ENCODE assay signal across 8 mouse cellular contexts in the genomic region with DNA sequence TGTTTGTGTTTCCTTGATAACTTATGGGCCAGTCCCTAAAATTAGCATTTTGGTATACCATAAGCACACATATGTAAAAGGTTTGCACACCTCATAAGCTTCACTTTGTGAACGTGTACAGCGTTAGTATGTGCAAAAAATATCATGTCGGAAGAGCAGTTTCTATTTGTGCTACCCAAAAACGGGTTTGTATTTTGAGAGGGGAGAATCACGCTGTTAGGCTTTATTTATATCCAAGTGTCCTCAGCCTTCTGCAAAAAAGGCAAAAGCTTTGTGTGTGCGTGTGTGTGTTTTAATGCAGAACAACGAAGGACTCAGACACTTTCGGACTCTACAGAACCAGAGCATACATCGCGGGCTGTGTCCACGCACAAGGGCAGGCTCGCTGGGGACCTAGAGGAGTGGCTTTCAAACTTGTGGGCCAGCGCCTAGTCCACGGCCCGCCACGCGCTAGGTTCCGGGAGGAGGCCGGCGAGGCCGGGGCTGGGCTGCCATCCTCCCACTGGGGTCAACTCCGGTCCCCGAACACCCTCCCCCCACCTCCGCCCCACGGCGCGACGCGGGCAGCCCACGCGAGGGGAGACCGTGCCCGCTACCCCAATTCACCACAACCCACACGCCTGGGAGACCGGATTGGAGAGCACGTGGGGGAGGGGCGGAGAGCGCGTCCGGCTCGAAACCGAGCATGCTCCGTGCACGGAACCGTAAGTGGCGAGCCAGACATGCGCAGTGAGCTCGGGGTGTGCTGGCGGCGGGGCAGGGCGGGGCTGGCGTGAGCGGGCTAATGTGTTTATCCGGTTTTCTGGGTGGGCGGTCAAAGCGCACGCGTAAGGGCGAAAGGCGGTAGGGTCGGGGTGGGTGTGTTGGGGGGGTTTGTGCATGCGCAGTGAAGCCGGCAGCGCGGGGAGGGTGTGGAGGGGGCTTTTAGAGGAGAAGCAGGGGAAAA. TPM values are rescaled to one million over a fixed set of nuclear protein-coding genes. Genes with fewer than 3 reads are reported as not detected.
DNase-seq lines count a peak whose midpoint lies in the region; ATAC-seq and TF ChIP-seq lines count a peak whose summit lies in the region.

No protein-coding gene starts in this region.

- DNase-seq in c-Kit-positive CD71-positive TER-119-positive erythroid progenitor cells, embryonic 14.5 days (ENCODE audit: low spot score) = peak; percentile 96
- peak; percentile 99 for DNase-seq in heart, postnatal 10 days
- DNase-seq in large intestine, adult 2 months (ENCODE audit: low read depth, low spot score) = peak; percentile 95
- peak; percentile 99 for DNase-seq in liver, postnatal 0 days
- DNase-seq in testis, postnatal 10 days (ENCODE audit: low spot score) = peak; percentile 99

- H3K27me3 ChIP-seq in E14TG2a.4 (ENCODE audit: insufficient read depth, low read length) = no peaks in the 10 kb centered on the region
- H3K27me3 ChIP-seq in forebrain, embryonic 12.5 days = no peaks in the 10 kb centered on the region
- no peaks in the 10 kb centered on the region for H3K27me3 ChIP-seq in liver, postnatal 0 days (ENCODE audit: insufficient read depth, low read length)
- H3K27me3 ChIP-seq in neural tube, embryonic 14.5 days (ENCODE audit: control insufficient read depth, insufficient read depth, low read length) = no peaks in the 10 kb centered on the region; the same call in 1 of the 2 replicates

- H3K36me3 ChIP-seq in E14TG2a.4 (ENCODE audit: insufficient read depth, low read length) = peaks cover 30% of the 10 kb centered on the region
- H3K36me3 ChIP-seq in forebrain, embryonic 12.5 days (replicated peaks) = no peaks in the 10 kb centered on the region
- peaks cover 3% of the 10 kb centered on the region; the same call in 1 of the 2 replicates for H3K36me3 ChIP-seq in liver, postnatal 0 days (replicated peaks; ENCODE audit: insufficient read depth, low read length)
- no peaks in the 10 kb centered on the region for H3K36me3 ChIP-seq in neural tube, embryonic 14.5 days (ENCODE audit: control insufficient read depth, insufficient read depth, low read length)

- H3K9me3 ChIP-seq in E14TG2a.4 (ENCODE audit: low read length) = no peaks in the 10 kb centered on the region
- H3K9me3 ChIP-seq in forebrain, embryonic 12.5 days = no peaks in the 10 kb centered on the region
- no peaks in the 10 kb centered on the region for H3K9me3 ChIP-seq in liver, postnatal 0 days (ENCODE audit: low read length)
- no peaks in the 10 kb centered on the region for H3K9me3 ChIP-seq in neural tube, embryonic 14.5 days (ENCODE audit: control insufficient read depth, low read length)

- ATAC-seq in forebrain, embryonic 12.5 days (ENCODE audit: low FRiP score) = peak; percentile 93
- peak; percentile 90 for ATAC-seq in liver, postnatal 0 days
- ATAC-seq in neural tube, embryonic 14.5 days (ENCODE audit: low read depth) = peak; percentile 93

- no peak for TF ChIP-seq CTCF in E14TG2a.4 (conservative IDR thresholded peaks at IDR 0.05; ENCODE audit: low read length)
- 0 out of 2 replicates have a peak, but pooled peaks have one; percentile 4 for TF ChIP-seq CTCF in liver, postnatal 0 days (IDR thresholded peaks at IDR 0.05; ENCODE audit: low read depth)

- H3K9ac ChIP-seq in forebrain, embryonic 12.5 days = peak overlapping the region; percentile 97
- H3K9ac ChIP-seq in liver, postnatal 0 days (replicated peaks) = peak overlapping the region; percentile 100
- H3K9ac ChIP-seq in neural tube, embryonic 14.5 days (replicated peaks; ENCODE audit: low read depth, low read length) = peak overlapping the region; percentile 82

- peak overlapping the region; percentile 86 for H3K4me3 ChIP-seq in E14TG2a.4 (replicated peaks; ENCODE audit: low read length)
- H3K4me3 ChIP-seq in forebrain, embryonic 12.5 days (replicated peaks) = peak overlapping the region; percentile 77
- H3K4me3 ChIP-seq in liver, postnatal 0 days (ENCODE audit: low read depth, low read length) = peak overlapping the region; percentile 96
- H3K4me3 ChIP-seq in neural tube, embryonic 14.5 days (ENCODE audit: low read depth, low read length) = peak overlapping the region; percentile 64

- TF ChIP-seq EP300 in liver, postnatal 0 days (IDR thresholded peaks at IDR 0.05; ENCODE audit: low read depth) = no peak; the same call in 1 of the 2 replicates

- peak overlapping the region; percentile 99 for H3K27ac ChIP-seq in forebrain, embryonic 12.5 days
- H3K27ac ChIP-seq in liver, postnatal 0 days (ENCODE audit: low read depth) = peak overlapping the region; percentile 100
- H3K27ac ChIP-seq in neural tube, embryonic 14.5 days (ENCODE audit: low read depth, low read length) = peak overlapping the region; percentile 100

- H3K4me1 ChIP-seq in E14TG2a.4 (replicated peaks; ENCODE audit: low read depth, low read length) = peaks cover 52% of the 10 kb centered on the region
- peaks cover 17% of the 10 kb centered on the region for H3K4me1 ChIP-seq in forebrain, embryonic 12.5 days
- peaks cover 9% of the 10 kb centered on the region for H3K4me1 ChIP-seq in liver, postnatal 0 days (ENCODE audit: insufficient read depth)
- peaks cover 9% of the 10 kb centered on the region for H3K4me1 ChIP-seq in neural tube, embryonic 14.5 days (ENCODE audit: control insufficient read depth, insufficient read depth, low read length)

- 2% methylated on average over 63 of the region's 65 CpGs for WGBS in forebrain, embryonic 12.5 days
- under 1% methylated on average over 61 of the region's 65 CpGs for WGBS in large intestine, adult 2 months
- WGBS in liver, postnatal 0 days (ENCODE audit: insufficient replicate concordance) = under 1% methylated on average over 61 of the region's 65 CpGs
- 1% methylated on average over 53 of the region's 65 CpGs for WGBS in neural tube, embryonic 14.5 days

- H3K4me2 ChIP-seq in forebrain, embryonic 12.5 days = peak overlapping the region; percentile 88
- peak overlapping the region; percentile 96 for H3K4me2 ChIP-seq in liver, postnatal 0 days (ENCODE audit: low read depth, low read length)
- peak overlapping the region; percentile 78 for H3K4me2 ChIP-seq in neural tube, embryonic 14.5 days (ENCODE audit: low read depth, low read length)

- intact Hi-C loops in heart, postnatal 10 days (cut with DNase I) = no loop called here

RNA-seq across cellular contexts. Expression of gene Msl2, which starts 0.6 kb away (rescaled TPM):
- polyA plus RNA-seq in forebrain, embryonic 12.5 days (2016; fragmentation: Nextera tagmentation; extraction: Ambion mirVana) = 7.6 and 8.0 TPM in 2 replicates
- total RNA-seq in heart, postnatal 10 days (2021) = 10 to 100 TPM; 37.8 to 39.1 TPM
- polyA plus RNA-seq in large intestine, adult 2 months (2012; rRNA removed) = 11.2 and 15.5 TPM in 2 replicates
- polyA plus RNA-seq in liver, postnatal 0 days (2015; fragmentation: Nextera tagmentation; extraction: Ambion mirVana) = 2.2 and 2.4 TPM in 2 replicates
- polyA plus RNA-seq in neural tube, embryonic 14.5 days (2014; fragmentation: Nextera tagmentation; extraction: Ambion mirVana) = 7.4 and 7.8 TPM in 2 replicates

RNA-seq across cellular contexts. Expression of gene Pccb, which starts 38.6 kb away (rescaled TPM):
- polyA plus RNA-seq in forebrain, embryonic 12.5 days (2016; fragmentation: Nextera tagmentation; extraction: Ambion mirVana) = 16.6 and 17.0 TPM in 2 replicates
- 10 to 100 TPM; 77.6 to 89.0 TPM for total RNA-seq in heart, postnatal 10 days (2021)
- 71.8 and 99.1 TPM in 2 replicates for polyA plus RNA-seq in large intestine, adult 2 months (2012; rRNA removed)
- polyA plus RNA-seq in liver, postnatal 0 days (2015; fragmentation: Nextera tagmentation; extraction: Ambion mirVana) = 14.2 and 15.6 TPM in 2 replicates
- 25.4 and 26.4 TPM in 2 replicates for polyA plus RNA-seq in neural tube, embryonic 14.5 days (2014; fragmentation: Nextera tagmentation; extraction: Ambion mirVana)

Comparison
In these comparisons a context has a peak if more than half of its experiments do, and no peak if none do; other contexts are left out.
1. Peak in every context shown above with its lines: DNase-seq, ATAC-seq, H3K4me3 ChIP-seq and H3K27ac ChIP-seq.